Mouse (Mus musculus) liver, postnatal 0 days (tissue): Measurements from ENCODE around the gene Wsb1.
"Not testable (repeated sequence)": the region's sequence is repeated elsewhere in the genome, so short reads cannot be mapped to it uniquely, and the experiment has no call there.

Experiments used
- CTCF ChIP-seq: sonication (generic); IDR thresholded peaks from 2 replicates; pipeline ENCODE4 v1.5.1; 2016; ENCODE audit warnings: antibody characterized with exemption, low read depth
- EP300 ChIP-seq: IDR thresholded peaks from 2 replicates; pipeline ENCODE4 v1.6.1; 2016; ENCODE audit warnings: antibody characterized with exemption, low read depth, mild to moderate bottlenecking

DNA sequence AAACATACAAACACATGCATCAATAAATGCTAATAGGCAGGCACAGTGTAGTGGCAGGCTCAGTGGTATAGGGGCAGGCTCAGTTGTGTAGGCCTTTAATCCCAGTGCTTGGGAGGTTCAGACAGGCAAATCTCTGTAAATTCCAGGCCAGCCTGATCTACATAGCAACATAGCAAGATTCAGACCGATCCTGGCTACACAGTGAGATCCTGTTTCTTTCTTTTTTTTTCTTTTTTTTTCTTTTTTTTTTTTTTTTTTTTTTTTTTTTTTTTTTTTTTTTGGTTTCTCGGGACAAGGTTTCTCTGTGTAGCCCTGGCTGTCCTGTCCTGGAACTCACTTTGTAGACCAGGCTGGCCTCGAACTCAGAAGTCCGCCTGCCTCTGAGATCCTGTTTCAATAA is 5.7 kb upstream of the Wsb1 start:
- TF ChIP-seq CTCF, EP300: not testable (repeated sequence)
